Mouse (Mus musculus): ENCODE data around the gene Kdelc1.

GRCm38 (mm10) chr1:44161818-44162217 is 43.2 kb upstream of the Kdelc1 start:
- no peak for TF ChIP-seq CTCF (conservative IDR thresholded peaks at IDR 0.05; ENCODE audit: insufficient read depth, insufficient read length, low read depth, low read length)
- no peak for TF ChIP-seq POLR2A (IDR thresholded peaks at IDR 0.05; ENCODE audit: low read depth, low read length)

Data from kidney, adult 2 months (tissue).